Mouse (Mus musculus) common myeloid progenitor, adult 5-6 weeks (primary cell): ENCODE measurements around the gene Csnk1e. TPM values are rescaled to one million over a fixed set of nuclear protein-coding genes. Genes with fewer than 3 reads are reported as not detected.
"Not testable (repeated sequence)": the region's sequence is repeated elsewhere in the genome, so short reads cannot be mapped to it uniquely, and the experiment has no call there.

Source experiments
- ATAC-seq: replicated peaks from 2 replicates; pipeline ENCODE4 v1.8.0; 2016; ENCODE audit warnings: low read depth, mild to moderate bottlenecking, moderate TSS enrichment, inconsistent platforms; ENCODE audit not compliant: poor library complexity, severe bottlenecking
- total RNA-seq: library from RNA; stranded (forward); fragments of 200-1000, 187-1606 nt; gene quantifications from 2 replicates; pipeline ENCODE4 v1.2.3, GENCODE M21; 2017

Csnk1e gene
- 40.3 and 46.5 TPM in 2 replicates for total RNA-seq

DNA sequence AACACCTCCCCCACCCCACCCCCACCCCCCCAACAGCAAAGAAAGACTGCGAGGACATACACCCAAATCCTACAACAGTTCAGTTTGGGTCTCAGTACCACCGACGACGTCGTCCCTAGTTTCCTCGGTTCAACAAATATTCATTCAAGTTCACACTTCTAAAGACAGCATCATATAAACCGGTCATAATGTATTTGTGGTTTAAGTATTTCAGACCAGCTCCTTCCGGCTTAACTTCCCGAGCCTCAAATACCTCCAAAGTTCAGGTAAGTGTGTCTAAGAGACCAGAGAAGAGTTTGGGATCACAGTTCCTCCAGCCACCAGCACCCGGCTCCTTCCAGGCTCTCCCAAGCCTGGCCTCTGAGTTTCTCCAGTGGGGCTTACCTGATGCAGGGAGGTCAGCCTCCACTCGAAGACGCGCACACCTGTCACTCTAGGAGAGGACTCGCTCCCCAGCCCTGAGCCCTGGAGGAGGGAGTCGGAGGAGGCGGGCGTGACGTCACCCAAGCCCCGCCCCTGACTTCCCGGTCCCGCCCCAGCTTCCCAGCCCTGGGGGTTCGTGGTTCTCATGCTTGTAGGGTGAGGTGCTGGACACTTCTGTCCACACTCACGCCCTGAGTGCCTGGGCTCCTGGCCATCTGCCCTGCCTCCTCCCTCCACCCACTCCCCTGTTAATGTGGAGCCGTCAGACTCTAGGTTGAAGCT, at the start of gene Csnk1e:
Gene Csnk1e, minus strand, starts transcription at position 461 of the 705 bp plus-strand sequence.
- ATAC-seq, result peak; percentile 77

DNA sequence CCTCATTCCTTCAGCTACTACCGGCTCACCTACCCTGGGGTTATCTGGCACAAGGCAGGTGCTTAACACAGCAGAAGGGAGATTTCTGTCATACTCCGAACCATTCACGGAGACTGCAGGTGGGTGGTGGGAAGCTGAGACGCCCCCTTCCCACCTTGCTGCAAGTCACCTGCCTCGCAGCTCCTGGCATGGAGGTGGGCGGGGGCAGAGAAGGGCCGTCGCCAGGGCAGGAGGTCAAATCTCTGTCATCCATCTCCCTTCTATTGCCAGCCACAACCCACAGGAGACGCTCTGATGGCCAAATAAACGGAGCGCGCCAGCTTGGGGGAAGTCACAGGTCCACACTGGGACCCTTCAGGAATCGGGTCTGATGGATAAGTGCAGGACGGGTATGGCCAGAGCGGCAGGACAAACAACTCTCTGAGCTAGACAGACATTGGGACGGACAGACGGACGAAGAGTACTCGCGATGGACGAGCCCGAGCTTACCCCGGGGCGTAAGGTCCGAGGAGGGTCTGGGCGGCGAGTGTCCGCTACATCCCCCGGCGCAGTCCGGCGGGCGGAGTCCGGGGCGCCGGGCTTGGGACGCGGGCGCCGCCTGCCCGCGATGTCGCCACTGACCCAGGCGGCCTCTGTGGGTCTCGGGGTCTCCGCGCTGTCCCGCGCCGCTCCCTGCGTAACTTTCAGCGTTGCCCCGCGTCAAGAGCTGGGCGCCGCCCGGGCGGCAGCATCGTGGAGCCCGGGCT, 49.5 kb upstream of the Csnk1e start, which contains the start of gene Kcnj4:
Gene Kcnj4, minus strand, starts transcription at position 535 of the 746 bp plus-strand sequence.
- ATAC-seq, result no peak

DNA sequence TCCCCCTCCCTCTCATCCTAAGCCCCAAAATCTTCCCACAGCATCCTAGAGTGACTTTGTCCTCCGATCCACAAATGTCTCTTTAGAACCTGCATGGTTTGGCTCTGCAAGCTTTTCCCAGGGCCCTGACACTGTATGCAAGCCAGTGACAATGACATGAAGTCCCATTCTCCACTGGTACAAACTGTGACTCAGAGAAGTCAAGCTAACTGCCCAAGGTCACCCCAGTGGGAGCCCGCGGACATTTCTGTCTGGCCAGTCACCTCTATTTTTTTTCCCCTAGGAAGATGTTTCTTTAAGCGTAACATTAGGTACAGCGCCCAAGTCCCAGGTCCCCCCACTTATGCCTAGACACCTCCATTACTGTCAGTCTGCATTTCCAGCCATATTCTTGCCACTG, 48.1 kb upstream of the Csnk1e start:
- ATAC-seq, result no peak

DNA sequence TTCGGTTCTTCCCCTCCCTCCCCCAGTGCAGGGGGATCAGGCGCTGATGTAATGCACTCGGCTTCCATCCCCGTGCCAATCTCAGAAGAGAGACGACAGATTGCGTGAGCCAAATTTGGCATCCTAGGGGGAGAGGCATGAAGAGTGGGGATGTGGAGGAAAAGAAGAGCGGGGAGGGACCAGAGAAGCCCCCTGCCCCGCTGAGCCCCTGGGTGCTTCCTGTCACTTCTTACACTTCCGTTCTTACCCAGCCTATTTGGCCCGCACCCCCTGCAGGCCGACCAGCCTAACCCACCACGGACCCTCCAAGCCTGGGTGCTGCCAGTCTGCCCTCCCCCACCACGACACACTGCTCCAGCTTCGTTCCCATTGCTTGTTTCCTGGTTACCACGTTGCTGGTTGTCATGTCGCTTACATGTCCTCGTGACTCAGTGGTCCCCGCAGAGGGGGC, 47.5 kb upstream of the Csnk1e start:
- no peak for ATAC-seq

DNA sequence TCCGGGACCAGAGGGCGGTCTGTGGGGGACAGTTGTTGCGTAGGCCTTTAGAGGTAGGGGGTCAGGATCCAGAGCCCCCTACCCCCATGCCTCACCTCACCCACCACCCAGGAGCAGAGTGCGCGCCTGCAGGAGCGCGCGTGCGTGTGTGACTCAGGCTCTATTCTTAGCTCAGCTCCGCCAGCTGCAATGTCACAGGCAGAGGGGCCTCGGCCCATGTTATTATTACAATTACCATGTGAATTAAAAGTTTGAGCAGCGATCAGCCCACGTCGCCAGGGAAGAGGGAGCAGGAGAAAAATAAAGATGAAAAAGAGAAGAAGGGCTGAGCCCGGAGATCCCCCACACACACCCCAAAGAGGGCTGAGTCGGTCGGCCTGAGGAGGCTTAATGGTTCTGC, 44.7 kb upstream of the Csnk1e start:
- no peak for ATAC-seq

DNA sequence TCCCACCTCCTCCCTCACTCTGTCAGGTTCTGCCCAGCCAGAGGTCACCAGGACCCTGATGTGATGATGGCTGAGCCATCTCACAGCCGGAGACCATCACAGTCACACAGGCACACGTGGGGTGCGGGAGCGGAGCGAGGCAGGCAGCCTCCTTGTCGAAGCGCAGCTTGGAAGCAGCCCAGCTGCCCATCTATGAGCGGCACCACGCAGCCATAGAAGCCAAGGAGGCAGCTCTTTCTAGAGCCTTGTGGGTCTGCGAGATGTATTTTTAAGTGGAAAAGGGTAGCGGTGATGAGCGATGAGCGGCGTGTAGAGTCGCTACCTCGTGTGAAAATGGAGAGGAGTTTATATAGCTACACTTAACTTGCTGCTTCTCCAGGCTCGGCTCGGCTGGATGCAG, 38.2 kb upstream of the Csnk1e start:
- ATAC-seq, result no peak

DNA sequence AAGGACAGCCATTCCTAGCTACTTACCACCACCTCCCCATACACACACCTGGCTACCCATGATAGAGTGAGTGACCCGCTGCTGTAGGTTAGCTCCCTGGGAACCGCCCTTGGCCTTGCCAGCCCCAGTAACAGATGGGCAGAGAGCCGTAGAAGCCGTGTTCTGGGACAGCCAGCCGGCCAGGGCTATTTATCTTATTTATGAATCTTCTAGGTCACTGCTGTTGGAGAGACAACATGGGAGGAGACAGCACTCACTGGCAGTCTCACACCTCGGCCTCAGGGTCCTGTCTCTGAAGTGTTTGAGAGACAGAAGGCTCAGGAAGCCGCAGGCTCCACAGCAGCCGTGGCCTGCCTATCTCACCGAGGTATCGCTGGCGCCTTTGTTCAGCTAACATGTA, 34.1 kb upstream of the Csnk1e start:
- no peak for ATAC-seq

DNA sequence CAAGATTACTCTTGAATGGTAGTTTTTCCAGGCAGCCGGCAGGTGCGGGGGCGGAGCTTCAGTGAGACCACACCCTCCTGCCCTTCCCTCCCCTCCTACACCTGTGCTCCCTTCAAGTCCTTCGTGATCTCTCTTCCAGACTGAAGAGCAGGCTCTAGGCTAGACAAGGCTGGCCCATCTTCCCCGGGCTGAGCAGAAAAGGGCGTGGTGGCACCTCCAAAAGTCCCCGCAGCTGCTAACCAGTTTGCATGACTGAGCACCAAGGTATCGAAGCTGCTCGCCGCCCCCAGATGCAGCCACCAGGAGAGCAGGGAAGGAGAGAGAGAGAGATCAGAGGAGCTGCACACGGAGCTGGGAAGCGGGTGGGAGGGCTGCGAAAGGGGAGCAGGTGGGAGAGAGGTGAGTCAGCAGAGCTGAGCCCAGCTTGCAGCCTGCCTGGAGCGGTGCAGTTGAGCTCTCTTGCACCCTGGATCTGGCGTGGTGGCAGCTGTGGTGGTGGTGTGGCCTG, 25.9 kb upstream of the Csnk1e start:
- no peak for ATAC-seq

DNA sequence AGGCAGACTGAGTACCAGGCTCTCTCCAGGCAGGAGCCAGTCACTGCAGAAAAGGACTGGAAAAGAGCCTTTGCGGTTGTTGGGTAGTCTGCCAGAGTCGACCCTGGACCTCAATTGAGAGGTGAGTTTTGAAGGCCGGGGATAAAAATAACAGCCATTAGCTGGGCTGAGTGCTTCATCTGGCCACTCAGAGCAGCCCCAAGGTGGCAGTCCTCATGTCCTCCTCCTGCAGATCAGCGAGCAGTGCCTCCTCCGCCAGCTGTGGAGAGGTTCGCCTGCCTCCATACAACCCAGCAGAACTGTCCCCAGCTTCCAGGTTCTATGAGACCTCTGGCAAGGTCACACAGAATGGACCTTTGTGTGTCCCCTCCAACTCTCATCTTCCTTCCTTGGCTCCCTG, 21.9 kb upstream of the Csnk1e start:
- ATAC-seq, result no peak

DNA sequence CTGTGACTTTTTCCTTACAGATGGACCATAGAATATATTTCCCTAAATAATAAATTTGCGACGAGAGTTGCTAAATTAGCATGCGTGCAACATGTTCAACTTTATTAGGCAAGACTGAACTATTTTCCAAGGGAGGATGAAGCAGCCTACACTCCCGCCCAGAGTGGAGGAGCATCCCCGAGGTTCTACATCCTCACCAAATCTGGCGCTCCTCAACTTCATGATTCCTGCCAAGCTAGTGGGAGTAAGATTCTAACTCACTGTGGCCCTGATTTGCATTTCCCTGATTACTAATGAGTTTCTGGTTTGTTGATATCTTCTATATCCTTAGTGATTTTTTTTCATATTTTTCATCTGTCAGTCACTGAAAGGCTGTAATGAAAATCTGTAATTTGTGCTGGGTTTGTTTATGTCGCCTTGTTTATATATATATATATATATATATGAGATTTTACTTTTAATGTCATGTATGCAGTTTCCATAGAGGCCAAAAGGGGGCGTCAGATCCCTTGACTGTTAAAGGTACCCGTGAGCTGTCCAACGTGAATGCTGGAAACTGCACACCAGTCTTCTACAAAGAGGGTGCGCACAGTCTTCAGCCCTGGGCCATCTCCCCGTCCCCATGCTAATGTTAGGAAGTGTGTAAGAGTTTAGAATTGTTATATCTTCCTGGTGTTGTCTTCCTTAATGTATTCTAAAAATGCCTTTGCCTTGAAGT, 18.4 kb upstream of the Csnk1e start:
- no peak for ATAC-seq

DNA sequence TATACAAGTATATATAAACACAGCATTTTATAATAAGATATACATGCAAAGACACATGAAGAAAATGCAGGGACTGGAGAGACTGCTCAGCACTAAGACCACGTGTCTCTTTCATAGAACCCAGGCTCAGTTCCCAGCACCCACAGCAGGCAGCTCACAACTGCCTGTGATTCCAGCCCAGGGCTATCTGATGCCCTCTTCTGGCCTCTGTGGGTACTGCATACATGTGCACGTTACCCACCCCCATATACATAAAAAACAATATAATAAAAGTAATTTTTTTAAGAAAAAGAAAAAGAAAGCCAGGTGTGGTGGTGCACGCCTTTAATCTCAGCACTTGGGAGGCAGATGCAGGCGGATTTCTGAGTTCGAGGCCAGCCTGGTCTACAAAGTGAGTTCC, 17.7 kb upstream of the Csnk1e start:
- ATAC-seq, result no peak

DNA sequence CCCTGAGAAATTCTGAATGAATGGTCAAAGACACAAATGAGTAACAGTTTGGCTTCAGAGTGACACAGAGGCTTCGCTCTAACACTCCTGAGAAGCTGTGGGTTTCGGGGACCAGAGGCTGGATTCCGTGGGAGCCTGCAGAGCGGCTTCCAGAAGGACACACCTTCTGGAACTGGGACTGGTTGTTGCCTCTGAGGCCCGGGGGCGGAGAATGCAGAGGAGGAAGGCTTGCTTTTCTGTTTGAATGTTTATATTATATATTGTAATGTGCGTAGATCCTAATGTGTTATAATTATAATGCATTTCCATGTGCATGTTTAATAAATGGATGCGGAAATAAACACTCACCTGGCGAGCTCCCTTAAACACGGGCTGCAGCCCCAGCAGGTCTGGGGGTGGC, 15.7 kb upstream of the Csnk1e start:
- no peak for ATAC-seq

DNA sequence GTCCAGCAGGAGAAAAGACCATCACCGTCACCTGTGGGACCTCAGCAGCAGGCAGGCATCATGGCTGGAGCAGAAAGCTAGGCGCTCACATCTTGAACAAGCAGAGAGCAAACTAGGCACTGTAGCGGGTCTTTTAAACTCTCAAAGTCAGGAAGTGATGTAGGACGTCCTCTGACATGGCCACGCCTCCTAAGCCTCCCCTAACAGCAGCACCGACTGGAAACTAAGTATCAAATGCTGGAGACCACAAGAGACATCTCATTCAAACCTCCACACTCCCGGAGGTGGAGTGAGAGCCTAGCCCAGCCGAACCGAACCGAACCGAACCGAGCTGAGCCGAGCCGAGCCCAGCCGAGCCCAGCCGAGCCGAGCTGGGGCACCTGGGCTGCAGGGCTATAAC, 15.2 kb upstream of the Csnk1e start:
- no peak for ATAC-seq

DNA sequence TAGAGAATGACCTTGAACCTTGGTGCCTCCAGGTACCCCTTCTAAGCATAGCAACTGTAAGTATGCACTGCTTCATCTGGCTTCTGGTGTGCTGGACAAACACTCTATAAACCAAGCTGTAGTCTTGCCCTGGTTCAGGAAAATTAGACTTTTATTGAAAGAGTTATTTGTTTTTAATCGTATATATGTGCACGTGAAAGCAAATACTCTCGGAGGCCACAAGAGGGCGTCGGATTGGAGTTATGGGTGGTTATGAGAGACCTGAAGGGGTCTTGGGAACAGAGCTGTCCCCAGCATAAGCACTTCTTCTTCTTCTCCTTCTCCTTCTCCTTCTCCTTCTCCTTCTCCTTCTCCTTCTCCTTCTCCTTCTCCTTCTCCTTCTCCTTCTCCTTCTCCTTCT, 14.2 kb upstream of the Csnk1e start:
- no peak for ATAC-seq

DNA sequence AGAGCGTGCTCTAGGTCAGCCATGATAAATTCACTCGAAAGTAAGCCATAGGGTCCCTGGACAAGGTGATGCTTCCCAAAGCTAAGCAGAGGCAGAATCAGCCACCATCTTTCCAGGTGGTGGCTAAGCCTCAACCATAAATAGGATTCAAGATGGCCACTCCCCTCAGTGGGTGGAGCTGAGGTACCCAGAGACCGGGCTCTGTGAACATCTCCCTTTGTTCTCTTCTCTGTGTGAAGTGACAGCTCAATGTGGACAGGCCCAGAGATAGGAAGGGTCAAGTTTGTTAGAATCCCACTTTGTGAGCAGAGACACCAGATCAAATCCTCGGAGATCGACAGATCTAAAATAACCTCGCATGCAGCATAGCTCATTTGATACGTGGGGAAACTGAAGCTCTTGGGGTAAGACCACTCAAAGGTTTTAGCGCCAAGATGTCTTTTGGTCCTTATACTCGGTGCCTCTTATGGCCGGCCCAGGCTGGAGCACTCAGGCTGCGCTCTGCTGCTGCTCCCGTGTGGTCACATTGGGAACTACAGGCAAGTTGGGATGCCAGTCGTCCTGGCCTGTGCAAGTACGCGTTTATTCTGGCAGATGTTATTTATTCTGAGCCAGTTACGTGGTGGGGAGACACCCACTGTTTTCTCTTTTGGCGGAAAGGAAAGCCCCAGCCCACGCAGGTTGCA, 11.4 kb upstream of the Csnk1e start:
- peak; percentile 95 for ATAC-seq

DNA sequence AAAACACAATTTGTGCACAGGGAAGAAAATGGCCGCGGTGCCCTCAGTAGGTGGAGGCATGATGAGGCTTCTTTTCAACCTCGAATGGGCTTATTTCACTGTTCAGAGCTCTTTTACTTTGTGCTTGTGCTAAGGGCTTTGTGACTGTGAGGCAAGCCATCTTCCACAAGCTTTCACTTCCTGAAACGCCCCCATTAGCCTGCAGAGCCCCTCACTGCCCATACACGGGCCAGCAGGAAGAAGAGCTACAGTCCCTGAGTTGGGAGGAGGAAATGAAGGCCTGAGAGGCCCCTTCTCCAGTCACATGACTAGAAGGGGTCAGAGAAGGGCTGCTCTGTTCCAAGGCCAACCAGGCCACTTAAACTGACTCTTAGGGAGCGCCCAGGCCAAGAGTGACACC, 1.2 kb upstream of the Csnk1e start:
- ATAC-seq, result peak; percentile 60

DNA sequence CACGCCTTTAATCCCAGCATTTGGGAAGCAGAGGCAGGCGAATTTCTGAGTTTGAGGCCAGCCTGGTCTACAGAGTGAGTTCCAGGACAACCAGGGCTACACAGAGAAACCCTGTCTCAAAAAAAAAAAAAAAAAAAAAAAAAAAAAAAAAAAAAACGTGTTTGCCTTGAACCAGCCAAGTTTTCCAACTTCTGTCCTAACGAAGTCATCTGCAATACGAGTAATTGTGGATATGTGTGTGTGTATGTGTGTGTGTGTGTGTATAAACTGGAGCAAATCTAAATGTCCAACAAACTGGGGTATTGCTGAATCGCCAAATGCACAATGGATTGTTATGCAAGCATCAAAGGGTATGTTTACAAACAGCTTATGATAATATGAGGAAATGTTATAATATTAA, 738 bp upstream of the Csnk1e start:
- ATAC-seq, result not testable (repeated sequence)

DNA sequence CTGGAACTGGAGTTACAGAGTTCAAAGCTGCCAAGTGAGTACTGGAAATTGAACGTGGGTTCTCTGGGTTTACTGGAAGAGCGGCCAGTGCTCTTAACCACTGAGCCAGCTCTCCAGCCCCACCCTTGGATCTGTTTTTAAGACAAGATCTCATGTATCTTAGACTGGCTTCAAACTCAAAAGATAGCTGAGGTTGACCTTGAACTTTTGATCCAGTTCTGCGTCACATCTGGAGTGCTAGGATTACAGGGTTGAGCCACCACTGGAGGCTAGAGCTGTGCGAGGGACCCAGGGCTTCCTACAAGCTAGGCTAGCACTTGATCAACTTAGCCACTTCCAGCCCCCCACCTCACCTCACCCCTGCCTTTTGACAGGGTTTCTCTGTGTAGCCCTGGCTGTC, 1.5 kb downstream of the Csnk1e start:
- ATAC-seq, result no peak

DNA sequence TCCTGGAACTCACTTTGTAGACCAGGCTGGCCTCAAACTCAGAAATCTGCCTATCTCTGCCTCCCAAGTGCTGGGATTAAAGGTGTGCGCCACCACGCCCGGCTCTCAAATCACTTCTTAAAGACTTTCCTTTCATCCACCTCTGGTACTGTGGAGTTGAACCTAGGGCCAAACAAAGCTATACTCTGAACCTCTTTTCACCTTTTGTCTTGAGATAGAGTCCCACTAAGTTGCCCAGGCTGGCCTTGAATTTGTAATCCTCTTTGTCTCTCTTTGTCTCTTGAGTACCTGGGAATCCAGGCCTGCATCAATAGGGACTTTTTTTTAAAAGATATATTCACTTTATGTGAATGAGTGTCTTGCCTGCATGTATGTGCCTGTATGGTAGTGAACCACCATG, 7.3 kb downstream of the Csnk1e start:
- ATAC-seq, result no peak
